Mouse (Mus musculus) NIH3T3 (cell line): ENCODE data around the gene Inpp5b.

ENCODE experiments used
- DNase-seq: peaks from one replicate; pipeline ENCODE4 v3.0.0-alpha.2; 2012; ENCODE audit warnings: low read depth

Gene Inpp5b

DNA sequence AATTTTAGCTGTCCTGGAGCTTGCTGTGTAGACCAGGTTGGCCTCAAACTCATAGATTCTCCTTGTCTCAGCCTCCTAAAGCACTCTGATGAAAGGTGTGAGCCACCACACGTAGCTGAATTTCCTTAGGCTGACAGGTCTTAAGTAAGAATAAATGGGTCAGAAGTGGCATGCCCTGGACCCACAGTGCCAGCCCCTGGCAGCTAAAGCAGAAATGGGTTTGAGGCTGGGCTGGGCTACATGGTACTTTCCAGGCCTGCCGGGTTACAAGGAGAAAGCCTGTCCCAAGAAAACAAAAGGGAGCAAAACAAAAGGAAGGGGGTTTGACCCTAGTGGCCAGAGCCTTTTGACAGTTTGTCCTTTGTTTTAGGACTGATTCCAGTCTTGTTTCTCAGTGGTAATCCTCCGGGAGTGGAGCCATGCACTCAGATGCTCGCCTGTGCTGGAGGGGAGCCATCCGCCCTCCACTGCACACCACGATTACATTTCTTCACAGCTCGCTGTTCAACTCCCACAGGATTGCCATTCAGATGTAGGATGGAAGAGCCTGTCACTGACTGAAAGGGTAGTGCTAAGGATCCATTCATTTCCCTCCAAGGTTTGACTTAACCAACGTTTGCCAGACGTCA, 69.8 kb downstream of the Inpp5b start:
- DNase-seq = no peak

DNA sequence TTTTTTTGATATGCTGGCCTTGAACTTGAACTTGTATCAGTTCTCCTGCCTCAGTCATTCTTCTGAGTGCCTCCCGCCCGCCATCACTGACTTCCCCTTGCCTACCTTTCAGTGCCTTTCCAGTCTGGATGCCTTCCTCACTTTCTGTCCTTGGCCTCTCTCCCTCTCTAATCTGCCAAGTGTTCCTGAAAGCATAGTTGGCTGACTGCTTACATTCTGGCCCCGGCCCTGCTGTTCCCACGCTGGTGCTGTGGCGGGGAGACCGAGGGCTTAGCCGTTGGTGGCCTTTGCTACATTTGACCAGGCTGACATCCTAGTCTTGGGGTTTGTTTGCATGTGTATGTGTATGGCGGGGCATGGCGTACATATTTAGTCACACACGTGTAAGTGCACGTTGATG, 74.3 kb downstream of the Inpp5b start:
- DNase-seq = no peak

DNA sequence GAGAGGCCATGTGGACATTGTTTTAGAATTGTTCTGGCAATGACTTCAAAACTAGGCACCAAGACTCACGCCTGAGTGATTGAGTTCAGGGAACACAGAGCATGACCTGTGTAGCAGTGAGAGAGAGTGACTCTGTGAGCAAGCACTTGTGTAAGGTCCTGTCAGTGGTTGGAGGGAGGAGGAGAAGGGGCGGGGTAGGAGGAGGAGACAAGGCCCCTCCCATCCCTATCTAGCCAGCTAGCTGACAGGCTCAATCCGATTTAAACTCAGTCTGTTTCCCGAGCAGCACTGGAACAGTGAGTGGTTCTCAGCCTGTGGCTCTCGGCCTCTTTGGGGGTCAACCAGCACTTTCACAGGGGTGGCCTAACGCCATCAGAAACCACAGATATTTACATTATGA, 76.2 kb downstream of the Inpp5b start:
- DNase-seq = peak; percentile 90

DNA sequence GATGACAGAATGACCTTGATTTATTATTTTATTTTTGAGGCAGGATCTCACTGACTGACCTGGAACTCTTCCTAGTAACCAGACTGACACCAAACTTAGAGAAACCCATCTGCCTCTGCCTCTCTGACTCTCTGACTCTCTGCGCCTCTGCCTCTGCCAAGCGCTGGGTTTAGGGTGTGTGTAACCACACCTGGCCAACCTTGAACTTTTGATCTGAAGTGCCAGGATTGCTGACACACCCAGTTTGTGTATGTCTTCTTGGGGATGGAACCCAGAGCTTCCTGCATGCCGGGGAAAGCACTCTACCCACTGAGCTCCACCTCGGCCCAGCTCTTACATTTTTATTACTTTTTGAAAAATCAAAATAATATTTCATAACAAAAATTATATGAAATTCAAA, 77.2 kb downstream of the Inpp5b start:
- no peak for DNase-seq

DNA sequence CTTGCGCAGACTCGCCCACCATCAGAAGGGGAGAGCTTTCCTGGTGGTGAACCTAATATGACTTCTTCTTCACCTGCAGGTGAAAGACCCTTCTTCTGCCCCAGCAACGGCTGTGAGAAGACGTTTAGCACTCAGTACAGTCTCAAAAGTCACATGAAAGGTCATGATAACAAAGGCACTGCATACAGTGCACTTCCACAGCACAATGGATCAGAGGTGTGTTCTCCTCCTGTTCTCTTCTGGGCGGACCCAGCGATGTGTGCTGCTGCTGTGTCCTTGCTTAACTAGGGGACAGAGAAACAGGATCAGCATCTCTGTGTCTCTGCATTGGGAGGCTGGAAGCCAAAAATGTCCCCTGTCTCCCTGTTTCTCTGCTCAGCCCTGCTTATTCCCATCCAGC, 83.3 kb downstream of the Inpp5b start:
- no peak for DNase-seq

DNA sequence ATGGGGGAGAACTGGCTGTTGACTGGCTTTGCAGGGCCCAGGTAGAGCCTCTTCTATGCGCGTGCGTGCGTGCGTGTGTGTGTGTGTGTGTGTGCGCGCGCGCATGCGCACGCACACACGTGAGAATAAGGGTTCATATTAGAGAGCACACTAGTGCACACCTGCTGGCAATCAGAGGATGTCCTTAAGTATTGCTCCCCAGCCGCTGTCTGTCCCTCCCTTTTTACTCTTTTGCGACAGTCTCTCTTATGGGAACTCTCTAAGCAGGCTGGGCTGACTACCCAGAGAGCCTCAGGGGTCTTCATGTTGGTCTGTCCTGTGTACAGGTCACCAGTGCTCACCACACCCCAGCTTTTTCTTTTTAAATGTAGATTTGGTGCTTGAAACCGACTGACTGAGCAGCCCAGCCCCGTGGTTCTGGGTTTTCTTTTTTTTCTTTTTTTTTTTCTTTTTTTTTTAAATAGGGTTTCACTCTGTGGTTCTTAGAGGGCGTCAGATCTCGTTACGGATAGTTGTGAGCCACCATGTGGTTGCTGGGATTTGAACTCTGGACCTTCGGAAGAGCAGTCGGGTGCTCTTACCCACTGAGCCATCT, 83.8 kb downstream of the Inpp5b start:
- DNase-seq = no peak

DNA sequence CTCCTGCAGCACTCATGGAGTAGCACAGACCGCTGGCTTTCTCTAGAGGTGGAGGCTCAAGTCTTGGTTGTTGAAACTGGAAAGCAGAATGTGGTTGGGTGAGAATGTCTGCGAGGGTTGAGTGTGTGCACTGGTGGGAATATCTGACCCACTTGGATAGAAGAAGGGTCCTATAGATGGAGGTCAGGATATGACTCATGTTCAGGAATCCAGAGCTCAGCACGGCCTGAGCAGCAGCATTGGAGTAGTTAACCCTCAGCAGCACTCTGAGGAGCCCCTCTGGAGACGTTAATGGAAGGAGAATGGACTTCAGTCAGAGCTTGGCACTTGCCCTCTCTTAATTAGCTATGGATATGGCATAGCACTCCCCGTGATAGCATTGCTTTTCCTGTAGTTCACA, 88.0 kb downstream of the Inpp5b start:
- DNase-seq = peak; percentile 65

DNA sequence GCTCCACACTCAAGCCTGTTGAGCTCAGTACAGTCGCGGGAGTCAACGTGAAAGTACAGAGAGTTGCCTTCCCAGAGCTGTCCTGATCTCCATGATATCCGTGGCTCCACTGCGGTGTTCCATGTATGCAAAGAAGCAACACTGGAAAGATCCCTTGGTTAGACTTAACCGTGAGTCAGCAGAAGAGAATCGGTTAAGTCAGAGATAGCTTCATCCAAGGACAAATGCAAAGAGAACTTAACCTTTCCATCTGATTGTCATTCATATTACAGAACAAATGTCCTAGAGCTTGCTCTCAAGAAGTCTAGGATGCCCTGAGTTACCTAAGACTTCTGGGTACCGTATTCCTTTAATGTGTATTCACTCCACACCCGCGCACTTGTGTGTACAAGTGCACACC, 91.1 kb downstream of the Inpp5b start:
- DNase-seq = no peak

DNA sequence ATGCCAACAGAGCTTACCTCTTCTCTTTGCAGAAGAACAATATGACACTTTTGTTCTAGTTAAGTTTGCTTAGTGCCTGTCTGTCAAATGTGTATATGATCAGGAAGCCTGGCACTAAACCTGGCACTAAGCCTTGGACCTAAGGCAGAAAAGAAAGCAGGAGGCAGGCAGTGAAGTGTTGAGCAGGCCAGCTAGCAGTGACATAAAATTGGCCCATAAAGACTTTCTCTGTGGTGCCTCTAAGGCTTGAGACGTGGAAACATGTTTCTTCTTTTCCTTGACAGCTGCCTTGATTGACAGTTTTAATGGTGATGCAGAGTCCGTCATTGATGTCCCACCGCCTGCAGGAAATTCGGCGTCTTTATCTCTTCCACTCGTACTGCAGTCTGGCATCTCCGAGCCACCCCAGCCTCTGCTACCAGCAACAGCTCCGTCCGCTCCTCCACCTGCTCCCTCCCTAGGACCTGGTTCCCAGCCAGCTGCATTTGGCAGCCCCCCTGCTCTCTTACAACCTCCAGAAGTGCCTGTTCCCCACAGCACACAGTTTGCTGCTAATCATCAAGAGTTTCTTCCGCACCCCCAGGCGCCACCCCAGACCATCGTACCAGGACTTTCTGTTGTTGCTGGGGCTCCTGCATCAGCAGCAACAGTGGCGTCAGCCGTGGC, 96.5 kb downstream of the Inpp5b start:
- DNase-seq = no peak

DNA sequence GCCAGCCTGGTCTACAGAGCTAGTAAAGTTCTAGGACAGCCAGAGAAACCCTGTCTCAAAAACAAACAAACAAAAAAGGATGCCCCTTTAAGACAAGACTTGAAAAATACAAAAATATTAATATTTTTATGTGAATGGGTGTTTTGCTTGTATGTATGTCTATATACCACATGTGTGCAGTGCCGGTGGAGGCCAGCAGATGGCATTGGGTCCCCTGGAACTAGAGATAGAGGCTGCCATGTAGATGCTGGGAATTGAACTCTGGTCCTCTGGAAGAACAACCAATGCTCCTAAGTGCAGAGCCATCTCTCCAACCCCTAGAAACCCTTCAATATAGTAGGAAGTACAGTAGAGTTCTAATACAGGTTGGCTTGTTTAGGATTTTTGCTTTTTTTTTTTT, 99.3 kb downstream of the Inpp5b start:
- peak; percentile 38 for DNase-seq

DNA sequence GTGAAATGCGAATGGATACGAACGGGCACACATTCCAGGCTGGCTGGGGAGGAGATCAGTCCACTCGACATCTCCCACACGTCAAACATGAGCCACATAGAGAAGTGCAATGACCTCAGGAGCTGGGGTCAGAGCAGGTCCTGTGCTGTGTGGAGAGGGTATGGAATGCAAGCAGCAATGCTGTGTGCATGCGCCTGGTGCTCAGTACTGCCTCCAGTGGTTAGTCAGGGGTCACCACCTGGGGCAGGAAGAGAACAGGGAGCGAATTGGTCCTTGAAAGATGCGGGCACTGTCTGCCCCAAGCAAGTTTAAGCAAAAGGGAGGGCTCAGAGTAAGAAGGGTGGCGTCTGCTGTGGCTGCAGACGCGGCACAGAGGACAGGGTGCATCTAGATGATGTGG, 101.8 kb downstream of the Inpp5b start:
- peak; percentile 53 for DNase-seq

DNA sequence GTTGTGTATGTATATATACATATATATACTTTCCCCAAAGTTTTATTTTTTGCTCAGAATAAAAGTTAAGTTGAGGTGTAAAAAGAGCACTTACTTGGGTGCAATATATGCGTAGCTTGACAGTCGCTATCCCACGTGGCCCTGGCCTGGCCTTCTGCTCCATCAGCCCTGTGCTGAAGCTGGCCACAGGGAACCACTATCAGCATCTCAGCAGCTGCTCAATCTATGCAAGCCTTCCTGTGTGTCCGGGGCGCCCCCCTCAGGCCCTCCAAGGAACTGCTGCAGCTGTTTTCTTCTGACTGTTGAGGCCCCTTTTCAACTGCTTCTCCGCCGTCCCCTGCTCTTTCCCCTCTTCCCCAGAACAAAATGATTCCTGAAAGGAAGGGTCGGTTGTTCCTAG, 105.9 kb downstream of the Inpp5b start:
- peak; percentile 91 for DNase-seq

DNA sequence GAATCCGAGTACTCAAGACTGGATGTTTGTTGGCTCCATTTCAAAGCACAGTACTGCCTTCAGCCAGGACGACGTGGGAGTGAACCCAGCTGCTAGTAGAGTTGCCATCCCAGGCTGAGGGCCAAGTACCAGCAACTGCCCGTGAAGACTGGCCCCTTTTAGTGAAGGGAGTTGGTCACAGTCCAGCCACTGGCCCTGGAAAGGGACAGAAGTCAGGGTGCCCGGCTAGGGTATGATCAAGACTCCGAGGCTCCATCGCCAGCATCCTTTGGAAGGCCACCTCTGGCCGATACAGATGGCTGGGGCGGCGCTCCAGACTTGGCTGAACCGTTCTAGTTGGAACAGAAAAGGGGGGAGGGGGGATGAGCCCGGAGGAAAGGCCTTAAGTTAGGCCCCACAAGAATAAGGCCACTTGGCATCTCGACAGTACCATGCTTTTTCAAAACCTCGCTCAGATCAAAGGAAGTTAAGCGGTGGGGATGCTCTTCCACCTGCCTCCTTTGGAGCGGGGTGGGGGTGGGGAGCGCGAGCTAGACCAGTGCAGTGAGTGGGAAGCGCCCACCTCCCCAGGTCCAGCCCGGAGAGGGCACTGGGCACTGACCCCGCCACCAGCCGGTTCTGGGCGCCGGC, 108.1 kb downstream of the Inpp5b start:
- DNase-seq = peak; percentile 76

DNA sequence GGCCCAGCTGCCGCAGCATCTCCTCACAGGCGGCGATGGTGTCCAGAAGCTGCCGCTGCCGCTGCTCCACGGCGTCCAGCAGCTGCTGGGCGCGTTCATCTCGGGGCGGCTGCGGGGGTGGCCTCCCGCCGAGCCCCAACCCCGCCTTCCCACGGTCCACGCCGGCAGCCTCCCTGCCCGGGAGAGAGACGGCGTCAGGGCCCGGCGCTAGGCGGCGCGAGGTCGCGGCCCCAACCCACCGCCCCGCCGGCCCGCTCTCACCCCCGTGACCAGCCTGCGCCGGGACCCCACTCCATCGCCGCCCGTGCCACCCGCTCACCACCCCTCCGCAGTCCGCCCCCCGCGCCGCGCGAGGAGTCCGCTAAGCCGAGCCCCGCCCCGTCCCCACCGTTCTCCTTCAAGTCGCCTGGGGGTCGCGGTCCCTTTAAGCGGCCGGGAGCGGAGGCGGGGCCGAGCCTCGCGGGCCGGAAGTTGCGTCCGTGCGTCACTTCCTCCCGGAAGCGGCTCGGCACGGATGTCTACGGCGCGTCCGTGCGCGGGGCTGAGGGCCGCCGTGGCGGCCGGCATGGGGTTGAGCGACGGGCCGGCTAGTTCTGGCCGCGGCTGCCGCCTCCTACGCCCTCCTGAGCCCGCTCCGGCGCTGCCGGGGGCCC, 108.7 kb downstream of the Inpp5b start, which contains the start of gene Yrdc:
Gene Yrdc, plus strand, starts transcription at position 419 of the 653 bp plus-strand sequence.
- DNase-seq = peak; percentile 98
